Mouse (Mus musculus) spleen, postnatal 4 days (tissue): Measurements from ENCODE around the gene Ddx5.
"Not testable (repeated sequence)": the region's sequence is repeated elsewhere in the genome, so short reads cannot be mapped to it uniquely, and the experiment has no call there.

ENCODE experiments used
- DNase-seq, 2 experiments: peaks; one replicate each; pipeline ENCODE4 v3.0.0; 2022; ENCODE audit warnings: low spot score in 2 of 2

Ddx5 gene

DNA sequence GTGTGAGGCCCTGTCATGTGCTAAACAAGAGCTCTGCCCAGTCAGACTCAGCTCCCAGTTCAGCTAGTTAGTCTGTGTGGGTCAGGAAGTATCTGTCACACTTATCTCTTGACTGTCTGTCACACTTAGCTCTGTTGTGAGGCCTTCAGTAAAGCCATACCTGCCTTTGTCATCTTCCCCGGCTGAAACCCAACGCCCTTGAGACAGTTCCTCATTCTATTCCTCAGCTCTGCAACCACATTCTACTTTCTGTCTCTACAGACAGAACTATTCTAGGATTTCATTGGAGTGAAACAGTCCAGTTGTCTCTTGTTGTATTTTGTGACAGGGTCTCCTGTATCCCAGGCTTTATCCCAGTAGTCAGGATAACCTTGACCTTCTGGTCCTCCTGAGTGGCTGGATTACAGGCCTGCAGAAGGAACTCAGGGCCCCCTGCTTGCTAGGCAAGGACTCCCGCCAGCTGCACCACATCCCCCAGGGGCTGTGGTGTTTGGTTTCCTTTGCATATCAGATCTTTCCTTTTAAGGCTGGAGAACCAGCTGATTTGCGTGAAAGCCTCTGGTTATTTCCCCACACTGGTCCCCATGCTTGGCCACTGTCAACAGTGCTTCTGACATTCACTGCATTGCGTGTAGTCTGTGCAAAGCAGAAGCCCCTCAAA is 26.7 kb downstream of the Ddx5 start:
- peak; percentile 68 to 74 for DNase-seq

DNA sequence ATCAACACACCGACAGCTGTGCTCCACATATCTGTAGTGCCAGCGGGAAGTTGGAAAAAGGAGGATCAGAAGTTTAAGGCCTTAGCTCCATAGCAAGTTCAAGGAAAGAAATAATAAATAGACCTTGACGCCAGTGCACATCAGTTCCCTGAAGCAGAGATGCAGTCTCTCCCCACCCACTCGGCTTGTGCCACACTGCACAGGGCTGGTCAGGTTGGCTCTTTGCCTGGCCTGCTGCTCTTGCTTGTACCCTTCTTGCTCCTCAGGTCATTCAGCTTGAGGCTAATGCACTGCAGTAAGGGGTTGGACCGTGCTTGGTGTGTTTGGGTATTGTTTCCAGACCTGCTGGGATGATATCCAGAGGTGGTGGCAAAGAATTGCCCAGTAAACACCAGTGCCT is 28.5 kb downstream of the Ddx5 start:
- no peak for DNase-seq

DNA sequence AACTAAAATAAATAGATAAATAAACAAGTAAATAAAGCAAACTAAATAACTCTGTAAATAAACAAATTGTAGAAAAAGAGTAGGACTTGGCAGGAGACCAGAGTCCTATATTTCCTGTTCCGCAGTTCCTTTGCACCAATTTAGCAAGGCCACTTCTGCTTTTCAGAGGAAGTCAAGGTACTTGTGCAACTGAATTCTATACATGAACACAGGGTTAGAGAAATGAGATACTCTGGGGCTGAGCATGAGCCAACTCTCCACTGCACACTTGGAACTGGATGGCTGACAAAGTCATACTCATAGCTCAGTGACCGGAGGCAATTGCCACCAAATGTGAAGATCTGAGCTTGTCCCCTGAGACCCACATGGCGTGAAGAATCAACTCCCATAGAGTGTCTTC is 30.0 kb downstream of the Ddx5 start:
- DNase-seq = peak in 1 of 2 experiments; percentile 66

DNA sequence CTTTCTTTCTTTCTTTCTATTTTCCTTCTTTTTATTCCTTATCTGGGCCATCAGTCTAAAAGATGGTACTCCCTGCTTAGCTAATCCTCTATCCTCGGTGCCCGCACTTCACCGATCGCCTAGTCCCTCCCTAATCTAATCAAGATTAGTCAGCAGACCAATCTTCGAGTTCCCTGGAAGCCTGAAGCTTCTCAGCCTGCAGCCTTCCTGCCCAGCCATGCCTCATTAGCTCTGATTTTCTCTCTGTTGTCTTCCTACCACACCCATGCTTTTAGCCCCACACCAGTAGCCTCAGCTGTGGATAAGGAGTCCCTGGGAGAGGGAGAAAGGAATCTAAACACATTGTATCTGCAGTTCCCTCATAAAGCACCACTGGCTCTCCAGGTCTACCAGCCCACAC is 33.4 kb downstream of the Ddx5 start:
- DNase-seq = no peak

DNA sequence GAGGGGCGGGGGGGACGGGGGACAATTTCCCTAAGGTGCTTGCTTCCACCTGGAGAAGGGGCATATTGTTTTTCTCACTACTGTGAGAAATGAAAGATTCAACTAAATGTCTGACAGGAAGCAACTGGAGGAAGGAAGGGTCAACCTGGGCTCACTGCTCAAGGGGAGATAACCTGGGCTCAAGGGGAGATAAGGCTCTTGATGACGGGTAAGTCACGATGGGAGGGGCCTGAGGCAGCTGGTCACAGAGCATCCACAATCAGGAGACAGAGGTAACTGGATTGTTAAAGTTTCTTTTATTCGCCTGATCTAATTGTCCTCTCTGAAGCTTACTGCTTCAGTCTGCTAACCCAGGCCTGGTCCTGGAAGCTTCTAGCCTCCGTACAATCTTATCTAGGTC is 35.7 kb downstream of the Ddx5 start:
- peak in 1 of 2 experiments; percentile 57 for DNase-seq

DNA sequence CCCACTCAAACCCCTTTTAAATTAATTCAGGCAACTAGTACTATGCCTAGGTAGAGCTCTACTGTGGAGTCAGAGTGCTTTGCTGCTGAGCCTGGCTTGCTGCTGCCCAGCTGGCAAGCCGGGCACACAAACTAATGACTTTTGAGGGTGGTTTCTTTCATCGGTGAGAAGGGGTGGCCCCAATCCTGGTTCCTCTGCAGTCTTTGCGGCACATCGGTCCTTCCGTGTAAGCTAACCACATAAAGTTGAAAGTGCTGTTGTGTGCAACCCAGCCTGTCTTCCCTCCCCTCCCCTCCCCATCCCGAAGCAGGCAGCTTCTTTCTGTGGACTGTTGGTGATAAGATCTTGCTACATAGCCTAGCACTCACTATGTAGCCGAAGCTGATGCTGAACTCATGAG is 36.9 kb downstream of the Ddx5 start:
- peak; percentile 62 to 77 for DNase-seq

DNA sequence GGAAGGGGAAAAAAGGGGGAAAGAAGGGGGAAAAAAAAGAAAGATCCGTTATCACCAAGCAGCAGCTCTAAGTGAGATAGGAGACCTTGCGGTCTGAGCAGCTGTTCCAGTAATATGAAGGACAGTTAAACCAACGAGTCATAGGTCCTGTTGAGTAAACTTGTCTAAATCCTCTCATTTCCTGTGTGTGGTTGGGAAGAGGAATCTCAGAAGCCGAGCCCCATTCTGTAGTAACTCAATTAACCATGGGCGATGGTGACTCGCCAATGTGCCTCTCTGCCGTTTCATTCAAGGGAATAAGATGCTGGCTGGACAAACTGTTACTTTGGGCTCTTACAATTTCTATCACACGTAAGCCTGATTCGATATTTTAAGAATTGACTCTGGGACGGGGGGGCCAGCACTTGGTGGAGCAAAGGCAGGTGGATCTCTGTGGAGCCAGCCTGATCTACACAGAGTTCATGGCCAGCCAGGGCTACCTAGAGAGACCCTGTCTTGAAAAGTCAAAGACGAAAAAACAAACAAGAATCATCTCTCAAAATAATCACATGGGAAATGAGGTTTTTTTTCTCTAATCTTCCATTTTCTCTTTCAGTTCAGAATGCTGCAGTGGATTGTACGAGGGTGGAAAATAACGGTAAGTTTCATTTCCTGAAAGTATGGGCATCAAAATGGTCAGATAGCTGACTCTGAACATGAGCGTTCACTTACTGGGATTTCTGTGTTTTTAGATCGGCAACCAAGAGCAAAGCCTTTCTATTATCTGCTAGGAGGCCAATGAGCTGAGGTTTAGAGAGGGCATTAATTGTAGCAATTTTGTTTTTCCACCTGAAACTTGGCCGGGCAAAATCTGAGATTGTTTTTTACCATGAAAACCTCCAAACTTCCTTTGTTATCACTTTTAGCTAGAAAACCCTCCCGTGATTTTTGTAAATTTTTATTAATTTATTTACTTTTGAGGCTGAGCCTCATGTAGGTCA is 37.7 kb downstream of the Ddx5 start, which contains the start of gene Milr1:
Gene Milr1 (plus strand): TSS at position 188 of the 980 bp plus-strand sequence.
- peak in 1 of 2 experiments; percentile 63 for DNase-seq

DNA sequence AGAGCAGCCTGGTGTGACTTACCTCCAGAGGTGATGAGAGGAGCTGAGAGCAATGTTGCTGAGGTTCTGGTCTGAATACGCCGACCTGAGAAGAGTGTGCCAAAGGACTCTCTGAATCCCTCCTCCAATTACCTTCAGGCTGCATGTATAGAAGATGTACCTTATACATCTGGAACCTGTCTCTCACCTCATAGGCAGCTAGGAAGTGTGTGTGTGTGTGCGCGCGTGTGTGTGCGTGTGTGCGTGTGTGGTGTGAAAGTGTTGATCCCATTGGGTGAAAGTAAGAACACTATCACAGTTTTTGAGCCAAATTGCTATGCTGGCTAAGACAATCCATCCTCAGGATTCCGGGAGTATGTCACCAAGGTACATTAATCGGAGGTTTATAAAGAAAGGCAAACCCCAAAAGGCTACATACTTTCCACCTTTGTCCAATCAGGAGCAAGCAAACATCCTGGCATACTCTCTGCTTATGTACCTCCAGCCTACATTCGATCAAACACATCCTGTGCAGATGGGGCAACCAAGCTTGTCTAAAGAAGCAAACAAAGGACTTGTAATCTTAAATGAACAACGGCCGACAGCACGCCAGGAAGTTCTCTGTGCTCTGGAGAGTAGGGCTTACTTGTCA is 38.7 kb downstream of the Ddx5 start, which contains the start of gene Pecam1:
Gene Pecam1 (minus strand): TSS at position 508 of the 631 bp plus-strand sequence.
- peak in 1 of 2 experiments; percentile 65 for DNase-seq

DNA sequence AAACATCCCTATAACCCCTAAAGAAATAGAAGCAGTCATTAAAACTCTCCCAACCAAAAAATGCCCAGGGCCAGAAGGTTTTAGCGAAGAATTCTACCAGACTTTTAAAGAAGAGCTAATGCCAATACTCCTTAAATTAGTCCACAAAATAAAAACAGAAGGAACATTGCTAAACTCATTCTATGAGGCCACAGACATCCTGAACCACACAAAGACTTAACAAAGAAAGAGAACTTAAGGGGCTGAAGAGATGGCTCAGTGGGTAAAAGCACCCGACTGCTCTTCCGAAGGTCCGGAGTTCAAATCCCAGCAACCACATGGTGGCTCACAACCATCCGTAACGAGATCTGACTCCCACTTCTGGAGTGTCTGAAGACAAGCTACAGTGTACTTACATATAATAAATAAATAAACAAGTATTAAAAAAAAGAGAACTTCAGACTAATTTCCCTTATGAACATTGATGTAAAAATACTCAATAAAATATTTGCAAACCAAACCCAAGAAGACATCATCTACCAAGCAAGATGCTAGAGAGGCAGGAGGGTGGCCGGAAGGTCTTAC is 39.3 kb downstream of the Ddx5 start:
- not testable (repeated sequence) for DNase-seq

DNA sequence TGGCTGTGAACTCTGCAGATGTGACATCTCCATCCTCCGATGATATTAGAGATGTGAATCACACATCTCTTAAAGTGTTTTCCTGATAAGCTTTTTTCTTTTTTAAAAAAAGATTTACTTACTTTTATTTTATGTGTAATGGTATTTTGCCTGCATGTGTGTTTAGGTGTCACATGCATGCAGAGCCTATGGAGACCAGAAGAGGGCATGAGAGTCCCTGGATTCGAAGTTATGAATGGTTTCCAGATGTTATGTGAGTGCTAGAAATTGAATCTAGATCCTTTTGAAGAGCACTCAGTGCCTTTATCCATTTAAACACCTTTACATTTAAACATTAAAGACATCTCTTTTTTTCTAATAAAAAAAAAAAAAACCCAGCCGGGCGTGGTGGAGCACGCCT is 44.0 kb downstream of the Ddx5 start:
- no peak for DNase-seq

DNA sequence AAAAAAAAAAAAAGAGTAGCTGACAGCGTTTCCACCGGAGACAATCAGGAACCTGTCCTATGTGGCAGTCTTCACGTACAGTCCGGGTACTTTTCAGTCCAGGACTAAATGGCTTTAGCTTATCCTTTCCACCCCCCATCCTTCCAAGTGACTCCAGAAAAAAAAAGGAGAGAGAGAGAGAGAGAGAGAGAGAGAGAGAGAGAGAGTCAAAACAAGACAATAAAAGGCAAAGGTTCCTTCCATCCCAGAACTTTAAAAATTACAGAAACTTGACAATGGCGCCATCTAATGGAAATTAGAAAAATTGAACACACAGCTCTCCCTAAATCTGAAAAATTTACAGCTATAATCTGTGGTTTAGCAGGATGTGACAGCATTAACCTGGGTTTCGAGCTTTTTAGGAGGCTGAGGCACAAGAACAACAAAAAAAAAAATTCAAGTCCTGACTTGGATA is 46.6 kb downstream of the Ddx5 start:
- no peak for DNase-seq

DNA sequence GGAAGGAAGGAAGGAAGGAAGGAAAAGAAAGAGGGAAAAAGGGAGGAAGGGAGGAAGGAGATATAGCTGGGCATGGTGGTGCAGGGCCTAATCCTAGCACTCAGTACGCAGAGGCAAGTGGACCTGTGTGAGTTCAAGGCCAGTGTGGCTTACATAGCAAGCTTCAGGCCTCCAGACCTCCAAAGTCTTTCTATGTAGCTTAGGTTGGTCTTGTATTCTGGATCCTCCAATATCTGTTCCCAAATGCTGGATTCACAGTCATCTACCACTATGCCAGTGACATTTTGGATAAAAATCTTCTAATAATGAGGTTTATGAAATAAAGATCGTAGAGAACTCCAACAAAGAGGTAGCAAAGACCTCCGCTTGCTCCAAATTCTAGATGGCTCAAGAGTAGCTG is 47.2 kb downstream of the Ddx5 start:
- DNase-seq = no peak

DNA sequence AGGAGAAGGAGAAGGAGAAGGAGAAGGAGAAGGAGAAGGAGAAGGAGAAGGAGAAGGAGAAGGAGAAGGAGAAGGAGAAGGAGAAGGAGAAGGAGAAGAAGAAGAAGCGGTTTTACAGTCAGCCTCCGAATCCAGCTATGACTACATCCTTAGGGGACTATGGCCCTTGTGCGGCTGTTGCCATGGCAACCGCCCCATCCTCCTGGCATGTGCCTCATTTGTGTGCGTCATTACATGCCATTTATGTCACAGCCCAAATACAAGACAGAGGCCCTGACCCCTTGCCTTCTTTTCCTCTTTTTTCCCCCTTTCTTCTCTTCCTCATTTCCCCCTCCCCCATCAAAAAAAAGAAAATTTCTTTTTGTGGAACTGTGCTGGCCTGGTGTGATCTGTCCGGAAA is 47.8 kb downstream of the Ddx5 start:
- no peak for DNase-seq

DNA sequence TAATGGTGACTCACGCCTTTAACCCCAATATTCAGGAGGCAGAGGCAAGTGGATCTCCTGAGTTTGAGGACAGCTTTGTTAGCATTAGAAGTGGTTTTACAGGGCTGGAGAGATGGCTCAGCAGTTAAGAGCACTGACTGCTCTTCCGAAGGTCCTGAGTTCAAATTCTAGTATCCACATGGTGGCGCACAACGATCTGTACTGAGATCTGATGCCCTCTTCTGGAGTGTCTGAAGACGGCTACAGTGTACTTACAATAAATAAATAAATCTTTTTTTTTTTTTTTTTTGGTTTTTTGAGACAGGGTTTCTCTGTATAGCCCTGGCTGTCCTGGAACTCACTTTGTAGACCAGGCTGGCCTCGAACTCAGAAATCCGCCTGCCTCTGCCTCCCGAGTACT is 48.3 kb downstream of the Ddx5 start:
- not testable (repeated sequence) for DNase-seq

DNA sequence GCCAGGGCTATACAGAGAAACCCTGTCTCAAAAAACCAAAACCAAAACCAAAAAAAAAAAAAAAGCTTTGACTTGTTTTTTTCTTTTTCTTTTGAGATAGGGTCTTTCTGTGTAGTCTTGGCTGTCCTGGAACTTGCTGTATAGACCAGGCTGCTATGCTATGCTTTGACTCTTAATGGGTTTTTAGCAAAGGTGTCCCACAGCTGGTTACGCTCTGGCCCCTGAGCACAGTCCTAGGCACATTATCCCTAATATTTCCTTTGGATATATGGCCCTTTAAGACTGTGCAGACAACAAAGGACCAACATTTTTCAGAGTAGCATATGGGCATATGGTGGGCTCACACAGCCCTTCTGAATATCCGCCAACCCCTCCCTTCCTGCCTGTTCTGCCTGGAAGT is 49.9 kb downstream of the Ddx5 start:
- DNase-seq = no peak

DNA sequence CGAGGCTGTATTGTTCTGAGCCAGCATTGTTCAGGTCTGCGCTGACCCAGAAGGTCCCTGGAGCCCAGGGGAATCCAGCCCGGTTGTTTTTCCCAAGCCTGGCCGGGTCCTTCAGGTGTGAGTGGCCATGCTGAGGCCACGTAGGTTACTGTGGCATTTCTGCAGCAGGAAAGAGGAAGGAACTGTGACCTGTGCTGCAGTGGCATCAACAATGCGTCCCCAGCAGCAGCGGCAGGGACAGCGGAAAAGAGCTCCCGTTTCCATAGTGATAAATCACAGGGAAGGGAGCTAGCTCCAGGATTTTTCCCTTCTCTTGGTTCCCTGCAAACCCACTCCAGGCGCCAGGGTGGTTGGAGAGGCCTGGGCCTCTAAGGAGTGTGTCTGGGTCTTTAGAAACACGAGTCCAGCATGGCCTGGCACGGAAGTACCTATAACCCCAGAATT is 51.8 kb downstream of the Ddx5 start:
- no peak for DNase-seq

DNA sequence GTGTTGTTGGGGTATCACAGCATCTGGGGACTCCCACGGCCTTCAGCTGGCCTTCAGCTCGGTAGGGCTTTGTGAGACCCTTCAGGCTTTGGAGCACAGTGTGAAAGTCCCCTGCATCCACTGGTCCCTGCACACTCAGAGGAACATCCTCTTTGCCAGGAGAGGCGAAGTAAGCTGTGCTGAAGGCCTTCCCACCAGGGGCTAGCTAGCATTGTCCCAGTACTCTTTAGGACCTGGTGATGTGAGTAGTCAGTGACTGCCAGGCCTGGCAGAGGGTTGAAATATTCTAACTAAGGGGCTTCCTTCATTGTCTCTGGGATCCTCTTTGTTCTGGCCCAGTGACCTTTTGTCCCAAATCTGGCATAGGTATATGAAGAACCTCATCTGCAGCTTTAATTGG is 52.4 kb downstream of the Ddx5 start:
- no peak for DNase-seq

DNA sequence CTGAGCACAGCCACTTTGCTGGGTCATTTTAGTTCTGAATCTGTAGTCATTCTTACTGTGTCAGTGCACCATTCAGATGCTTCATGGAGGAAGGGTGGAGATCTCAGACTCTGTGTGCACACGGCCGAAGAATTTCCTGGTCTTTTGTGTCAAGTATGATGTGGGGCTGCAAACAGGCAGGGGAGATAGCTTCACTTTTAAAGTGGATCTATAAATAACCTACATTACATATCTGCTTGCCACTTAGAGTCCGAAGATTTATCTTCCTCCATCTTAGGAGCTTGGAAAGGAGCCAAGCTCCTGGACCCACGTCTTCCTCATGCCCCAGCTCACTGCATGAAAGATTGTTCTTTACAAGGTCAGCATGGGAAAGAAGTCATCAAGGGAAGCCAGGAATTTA is 58.3 kb downstream of the Ddx5 start:
- no peak for DNase-seq
